Mouse (Mus musculus) cortical plate, adult 2 months (tissue): ENCODE measurements at regions not wholly inside any gene's neighbourhood (a gene's known extent, or its start where the extent isn't known, plus 50 kb on each side); places are given as distances from the start of the nearest gene placed in this dataset.

Experiments used
- CTCF ChIP-seq: fragments of 200-500 bp; IDR thresholded peaks from 2 replicates; pipeline ENCODE4 v1.5.1; 2011; ENCODE audit warnings: mild to moderate bottlenecking, control low read depth, low read length; ENCODE audit not compliant: insufficient read depth; ENCODE audit errors: extremely low read depth
- POLR2A ChIP-seq: fragments of 200-500 bp; IDR thresholded peaks from 2 replicates; pipeline ENCODE4 v1.6.1; 2011; ENCODE audit warnings: mild to moderate bottlenecking, low read length, control low read depth; ENCODE audit not compliant: insufficient read depth; ENCODE audit errors: extremely low read depth

DNA sequence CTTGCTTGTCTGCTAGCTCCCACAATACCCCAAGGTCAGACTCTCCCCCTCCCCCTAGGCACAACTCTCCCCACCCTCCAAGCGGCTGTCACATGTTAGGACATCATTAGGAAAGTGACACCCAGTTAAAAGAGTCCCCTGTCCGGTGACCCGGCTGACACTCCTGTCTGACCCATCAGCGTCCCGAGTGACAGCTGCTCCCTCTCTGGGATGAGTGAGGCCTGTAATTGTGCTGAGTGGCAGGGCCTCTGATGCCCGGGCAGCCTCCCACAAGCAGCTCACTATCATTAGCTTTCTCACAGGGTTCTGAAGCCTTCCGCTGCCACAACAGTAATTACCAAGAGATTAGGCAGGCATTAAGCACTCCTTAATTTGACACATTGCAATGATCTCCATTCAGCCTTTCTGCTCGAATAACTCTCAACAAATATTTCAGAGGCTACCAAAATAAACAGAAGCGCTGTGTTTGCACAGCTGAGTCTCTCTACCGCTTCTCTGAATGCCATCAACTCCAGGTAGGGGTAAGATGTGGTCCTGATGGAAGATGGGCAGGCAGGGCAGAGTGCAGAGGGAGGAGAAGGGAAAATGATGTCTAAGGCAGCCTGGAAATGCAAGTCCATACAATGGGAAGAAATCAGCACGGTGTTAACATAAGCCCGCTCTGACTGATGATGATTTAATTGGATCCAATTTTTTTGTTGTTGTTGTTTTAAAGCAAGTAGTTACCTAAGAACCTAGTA lies 352.6 kb downstream of the Gm45692 start:
- no peak for TF ChIP-seq CTCF
- TF ChIP-seq POLR2A: no peak
